Mouse (Mus musculus) lung, adult 2 months (tissue): ENCODE results near the gene Phpt1. TPM values are rescaled to one million over a fixed set of nuclear protein-coding genes. Genes with fewer than 3 reads are reported as not detected.

Experiments
- DNase-seq: peaks from one replicate; pipeline ENCODE4 v3.0.0; 2022
- H3K4me1 ChIP-seq: fragments of 200-500 bp; 2 replicates; pipeline ENCODE4 v1.6.1; 2011; ENCODE audit warnings: low read length; ENCODE audit not compliant: control insufficient read depth, insufficient read depth
- H3K4me3 ChIP-seq: fragments of 200-500 bp; replicated peaks from 2 replicates; pipeline ENCODE3; 2011; ENCODE audit warnings: low read depth, mild to moderate bottlenecking, control low read depth, low read length; ENCODE audit errors: extremely low read depth
- CTCF ChIP-seq: fragments of 200-500 bp; IDR thresholded peaks from 2 replicates; pipeline ENCODE4 v1.5.1; 2011; ENCODE audit warnings: mild to moderate bottlenecking, low read length, control low read depth; ENCODE audit not compliant: insufficient read depth
- POLR2A ChIP-seq: fragments of 200-500 bp; IDR thresholded peaks from 2 replicates; pipeline ENCODE4 v1.6.1; 2011; ENCODE audit warnings: low read depth, mild to moderate bottlenecking, control low read depth, low read length, borderline replicate concordance; ENCODE audit errors: extremely low read depth
- WGBS: fragments of 180-500 bp; shearing (Covaris S2); methylation state at CpG from one replicate; pipeline ENCODE4 v1.1.7; 2018; 5-methylcytosine and 5-hydroxymethylcytosine counted together
- polyA plus RNA-seq: library from polyadenylated mRNA; depleted of rRNA; stranded (reverse); fragments of >200 nt; gene quantifications from 2 replicates; pipeline ENCODE4 v1.2.3, GENCODE M21; 2012

Gene Phpt1
- polyA plus RNA-seq, 1 experiment = 59.6 TPM

GRCm38 (mm10) chr2:25600037-25600436 lies 25.0 kb upstream of the Phpt1 start:
- Histone ChIP-seq H3K4me3 (no peak overlapping the region), H3K4me1 (no peaks in the 10 kb centered on the region)
- DNase-seq = no peak
- TF ChIP-seq POLR2A (no peak), CTCF (no peak)
- 78% methylated on average over 2 of the region's 2 CpGs for WGBS

- no peak for DNase-seq
- 93% methylated on average over 1 of the region's 1 CpGs for WGBS
- no peak overlapping the region for H3K4me3 ChIP-seq
- TF ChIP-seq CTCF (no peak), POLR2A (no peak)
- no peaks in the 10 kb centered on the region for H3K4me1 ChIP-seq
Measured at GRCm38 (mm10) chr2:25598749-25599148, 23.7 kb upstream of the Phpt1 start.

- Histone ChIP-seq H3K4me1 (no peaks in the 10 kb centered on the region), H3K4me3 (no peak overlapping the region)
- WGBS = 93% methylated on average over 5 of the region's 5 CpGs
- no peak for TF ChIP-seq CTCF
- no peak for TF ChIP-seq POLR2A
- DNase-seq = no peak
Measured at GRCm38 (mm10) chr2:25596765-25597510, 21.9 kb upstream of the Phpt1 start.

- H3K4me1 ChIP-seq = no peaks in the 10 kb centered on the region
- H3K4me3 ChIP-seq = no peak overlapping the region
- TF ChIP-seq CTCF (peak; percentile 43), POLR2A (no peak)
- 57% methylated on average over 2 of the region's 2 CpGs for whole genome bisulfite sequencing
- DNase-seq = no peak
Measured at GRCm38 (mm10) chr2:25591863-25592262, 16.8 kb upstream of the Phpt1 start.

- WGBS = 90% methylated on average over 8 of the region's 8 CpGs
- TF ChIP-seq CTCF = no peak
- no peak for TF ChIP-seq POLR2A
- Histone ChIP-seq H3K4me1 (no peaks in the 10 kb centered on the region), H3K4me3 (no peak overlapping the region)
- DNase-seq = no peak
Measured at GRCm38 (mm10) chr2:25588227-25588907, 13.3 kb upstream of the Phpt1 start.

GRCm38 (mm10) chr2:25587290-25587689 lies 12.3 kb upstream of the Phpt1 start:
- TF ChIP-seq POLR2A = no peak
- no peak for TF ChIP-seq CTCF
- no peak for DNase-seq
- Histone ChIP-seq H3K4me1 (no peaks in the 10 kb centered on the region), H3K4me3 (no peak overlapping the region)
- WGBS = 89% methylated on average over 8 of the region's 8 CpGs

- no peak for DNase-seq
- WGBS = 77% methylated on average over 3 of the region's 3 CpGs
- peaks cover 4% of the 10 kb centered on the region; the same call in 1 of the 2 replicates for H3K4me1 ChIP-seq
Measured at GRCm38 (mm10) chr2:25585601-25586000, 10.6 kb upstream of the Phpt1 start.

GRCm38 (mm10) chr2:25584856-25585255 lies 9.8 kb upstream of the Phpt1 start:
- no peak for TF ChIP-seq POLR2A
- TF ChIP-seq CTCF = no peak
- DNase-seq = no peak
- no peak overlapping the region for H3K4me3 ChIP-seq
- WGBS = 85% methylated on average over 4 of the region's 4 CpGs
- peaks cover 4% of the 10 kb centered on the region; the same call in 1 of the 2 replicates for H3K4me1 ChIP-seq

More at GRCm38 (mm10) chr2:25585601-25586000, 10.6 kb upstream of the Phpt1 start:
- H3K4me3 ChIP-seq = no peak overlapping the region
- TF ChIP-seq POLR2A (no peak), CTCF (no peak)

GRCm38 (mm10) chr2:25584152-25584551 lies 9.1 kb upstream of the Phpt1 start:
- peaks cover 5% of the 10 kb centered on the region for H3K4me1 ChIP-seq
- no peak for TF ChIP-seq CTCF
- no peak for TF ChIP-seq POLR2A
- DNase-seq = no peak
- no peak overlapping the region for H3K4me3 ChIP-seq
- WGBS = 72% methylated on average over 3 of the region's 3 CpGs

- peaks cover 7% of the 10 kb centered on the region for H3K4me1 ChIP-seq
- WGBS = 62% methylated on average over 4 of the region's 4 CpGs
- TF ChIP-seq CTCF (no peak), POLR2A (no peak)
- H3K4me3 ChIP-seq = no peak overlapping the region
- DNase-seq = no peak
Measured at GRCm38 (mm10) chr2:25583571-25583970, 8.5 kb upstream of the Phpt1 start.

GRCm38 (mm10) chr2:25583120-25583481 lies 8.1 kb upstream of the Phpt1 start:
- 65% methylated on average over 6 of the region's 6 CpGs for WGBS
- TF ChIP-seq POLR2A = no peak
- TF ChIP-seq CTCF = no peak
- no peak for DNase-seq
- H3K4me1 ChIP-seq = peaks cover 11% of the 10 kb centered on the region
- no peak overlapping the region for H3K4me3 ChIP-seq
